Mouse (Mus musculus): ENCODE data around the gene Amhr2.

DNA sequence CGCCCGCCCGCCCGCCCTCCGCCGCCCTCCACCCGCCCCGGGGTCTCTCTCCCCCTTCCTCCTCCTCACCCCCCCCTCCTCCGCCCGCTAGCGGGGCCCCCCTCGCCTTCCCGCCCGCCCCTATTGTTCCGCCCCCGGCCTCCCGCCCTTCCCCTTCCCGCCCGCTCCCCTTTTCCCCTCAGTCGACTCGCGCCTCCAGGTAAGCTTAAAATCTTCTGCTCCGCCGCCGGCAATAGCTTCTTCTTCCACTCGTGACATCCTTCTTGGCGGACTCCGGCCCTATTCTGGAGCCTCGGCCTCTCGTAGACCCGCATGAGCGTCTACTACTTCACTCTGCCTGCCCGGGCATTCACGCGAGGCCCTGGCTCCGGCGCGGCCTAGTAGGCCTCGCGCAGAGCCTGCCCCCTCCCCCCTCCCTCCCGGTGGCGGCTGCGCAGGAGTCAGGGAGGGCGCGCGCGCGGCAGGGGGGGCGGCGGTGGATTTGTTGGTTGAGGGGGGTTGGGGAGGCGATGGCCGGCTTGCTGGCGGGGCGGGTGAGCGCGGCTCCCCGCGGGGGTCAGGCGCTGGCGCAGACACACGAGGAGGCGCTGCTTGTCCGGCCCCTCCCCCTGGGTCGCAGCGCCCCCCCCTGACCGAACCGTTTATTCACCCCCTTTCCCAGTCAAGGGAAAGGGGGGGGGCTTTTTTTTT, 25.6 kb downstream of the Amhr2 start:
- TF ChIP-seq CTCF (conservative IDR thresholded peaks at IDR 0.05; ENCODE audit: low read length) = no peak
- TF ChIP-seq NANOG (IDR thresholded peaks at IDR 0.05; ENCODE audit: borderline replicate concordance, low read length) = no peak

Data from E14TG2a.4 (cell line).